17 mouse cellular contexts compared by ENCODE assay signal in the genomic region with DNA sequence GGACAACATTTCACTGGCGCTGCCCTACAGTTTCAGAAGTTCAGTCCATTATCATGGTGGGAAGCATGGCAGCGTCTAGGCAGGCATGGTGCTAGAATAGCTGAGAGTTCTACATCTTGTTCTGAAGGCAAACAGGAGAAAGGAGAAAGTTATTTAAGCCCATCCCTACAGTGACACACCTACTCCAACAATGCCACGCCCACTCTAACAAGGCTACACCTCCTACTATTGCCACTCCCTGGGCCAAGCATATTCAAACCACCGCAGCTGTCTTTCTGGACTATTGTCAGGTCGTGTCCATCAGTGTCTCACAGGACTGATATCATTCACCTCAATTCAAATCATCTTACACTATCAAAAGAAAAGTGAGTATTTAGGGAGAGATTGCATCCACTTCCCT.
"Had no signal": no experiment of that assay in that cellular context is flagged by ENCODE, and none has a peak within 500 bp of the region (broad histone marks: within the 10 kb centered on the region; RNA-seq: fewer than 3 reads in every experiment).

No protein-coding gene starts in this region.

- H3K4me2 ChIP-seq: limb, embryonic 13.5 days; lung, embryonic 14.5 days; midbrain, embryonic 12.5 days; midbrain, embryonic 15.5 days; neural tube, embryonic 12.5 days; neural tube, embryonic 15.5 days had no signal

- H3K9me3 ChIP-seq: limb, embryonic 13.5 days; midbrain, embryonic 12.5 days; midbrain, embryonic 15.5 days; neural tube, embryonic 12.5 days; neural tube, embryonic 15.5 days had no signal

- H3K27me3 ChIP-seq: limb, embryonic 13.5 days; midbrain, embryonic 12.5 days; midbrain, embryonic 15.5 days; neural tube, embryonic 12.5 days; neural tube, embryonic 15.5 days had no signal

- H3K9ac ChIP-seq: limb, embryonic 13.5 days; liver, embryonic 14.5 days; liver, postnatal 0 days; lung, embryonic 14.5 days; midbrain, embryonic 12.5 days; midbrain, embryonic 15.5 days; neural tube, embryonic 12.5 days; neural tube, embryonic 15.5 days had no signal

- ATAC-seq: liver, postnatal 0 days; lung, postnatal 0 days; midbrain, embryonic 15.5 days had no signal

- DNase-seq: kidney, postnatal 14 days; kidney, postnatal 4 days; left cerebral cortex, postnatal 4 days; liver; liver, postnatal 0 days; lung, embryonic 14.5 days; right cerebral cortex, adult 18-20 months; right cerebral cortex, postnatal 25 days; thymus, postnatal 25 days had no signal

- H3K4me3 ChIP-seq: limb, embryonic 13.5 days; midbrain, embryonic 12.5 days; midbrain, embryonic 15.5 days; neural tube, embryonic 12.5 days; neural tube, embryonic 15.5 days had no signal

- H3K27ac ChIP-seq: limb, embryonic 13.5 days; liver, embryonic 14.5 days; macrophage; midbrain, embryonic 12.5 days; midbrain, embryonic 15.5 days; neural tube, embryonic 12.5 days; neural tube, embryonic 15.5 days had no signal

- H3K4me1 ChIP-seq: midbrain, embryonic 12.5 days; midbrain, embryonic 15.5 days; neural tube, embryonic 12.5 days; neural tube, embryonic 15.5 days had no signal
